Mouse (Mus musculus) kidney, postnatal 14 days (tissue): ENCODE data around the gene Ttyh3.

ENCODE experiments used
- DNase-seq: peaks from one replicate; pipeline ENCODE4 v3.0.0; 2022; ENCODE audit warnings: mixed read lengths

The Ttyh3 gene

DNA sequence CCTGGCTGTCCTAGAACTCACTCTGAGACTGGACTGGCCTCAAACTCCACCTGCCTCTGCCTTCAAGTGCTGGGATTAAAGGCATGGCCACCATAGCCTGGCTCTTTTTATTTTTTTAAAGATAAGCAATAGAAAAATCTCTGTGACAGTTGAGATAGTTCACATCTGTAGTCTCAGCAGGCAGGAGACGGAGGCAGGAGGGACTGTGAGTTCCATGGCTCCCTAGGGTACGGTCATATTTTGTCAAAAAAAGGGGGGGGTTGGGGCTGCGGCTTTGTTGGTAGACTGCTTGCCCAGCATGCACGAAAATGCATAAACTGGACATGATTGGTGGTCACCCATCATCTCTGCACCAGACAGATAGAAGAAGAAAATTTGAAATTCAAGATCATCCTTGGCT is 77.6 kb downstream of the Ttyh3 start:
- DNase-seq = no peak
